Mouse (Mus musculus): Measurements from ENCODE around the gene Ugt8a. TPM values are rescaled to one million over a fixed set of nuclear protein-coding genes. Genes with fewer than 3 reads are reported as not detected.

Gene Ugt8a
- polyA plus RNA-seq, 1 experiment = 3.3 TPM

DNA sequence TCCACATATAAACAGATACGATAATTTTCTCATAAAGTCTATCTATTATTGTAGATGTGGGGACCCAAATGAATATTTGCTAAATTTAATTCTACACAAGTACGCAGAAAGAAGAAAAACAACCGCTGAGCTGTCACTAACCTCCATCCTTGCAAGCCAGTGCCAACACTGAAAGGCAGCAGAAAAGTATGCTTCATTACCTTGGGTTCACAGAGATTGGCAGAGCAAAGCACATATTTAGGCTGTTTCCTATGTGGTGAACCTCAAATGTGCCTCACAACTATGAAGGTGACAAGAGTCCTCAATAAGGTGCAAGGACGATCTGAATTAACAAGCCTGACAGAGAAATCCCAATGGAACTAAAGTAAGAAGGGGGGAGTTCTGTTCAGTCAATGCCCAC, 64.0 kb downstream of the Ugt8a start:
- H3K27ac ChIP-seq (ENCODE audit: insufficient read depth, low read depth, low read length) = peak overlapping the region; percentile 56; the same call in 1 of the 2 replicates
- H3K4me3 ChIP-seq (ENCODE audit: insufficient read depth, low read depth, low read length) = no peak overlapping the region
- H3K36me3 ChIP-seq (ENCODE audit: control insufficient read depth, insufficient read depth, low read length) = no peaks in the 10 kb centered on the region
- no peaks in the 10 kb centered on the region for H3K27me3 ChIP-seq (replicated peaks; ENCODE audit: control insufficient read depth, insufficient read depth, low read length)
- DNase-seq = peak; percentile 21
- TF ChIP-seq POLR2A (IDR thresholded peaks at IDR 0.05; ENCODE audit: low read depth, low read length) (no peak), CTCF (conservative IDR thresholded peaks at IDR 0.05; ENCODE audit: insufficient read depth, insufficient read length, low read depth, low read length) (no peak)
- 61% methylated on average over 4 of the region's 4 CpGs for WGBS
- peaks cover 7% of the 10 kb centered on the region; the same call in 1 of the 2 replicates for H3K4me1 ChIP-seq (ENCODE audit: control insufficient read depth, insufficient read depth, low read length)

DNA sequence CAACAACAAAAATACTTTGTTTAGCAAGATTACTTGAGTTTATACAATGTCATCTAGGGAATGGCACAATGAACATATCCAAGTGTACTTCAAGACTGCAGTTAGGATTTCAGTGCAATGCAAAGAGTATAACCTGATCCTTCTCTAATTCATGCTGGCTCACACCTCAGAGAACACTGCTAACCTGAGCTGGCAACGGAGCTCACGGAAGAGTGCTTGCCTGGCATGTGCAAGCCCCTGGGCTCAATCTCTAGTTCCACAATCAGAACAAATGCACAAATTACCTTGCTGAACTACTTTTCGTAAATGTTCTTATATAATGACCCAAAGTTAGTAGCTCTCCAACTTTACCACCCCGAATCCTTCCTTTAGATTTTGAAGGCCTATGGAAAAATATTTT, 68.5 kb downstream of the Ugt8a start:
- TF ChIP-seq CTCF (conservative IDR thresholded peaks at IDR 0.05; ENCODE audit: insufficient read depth, insufficient read length, low read depth, low read length) (no peak), POLR2A (IDR thresholded peaks at IDR 0.05; ENCODE audit: low read depth, low read length) (no peak)

DNA sequence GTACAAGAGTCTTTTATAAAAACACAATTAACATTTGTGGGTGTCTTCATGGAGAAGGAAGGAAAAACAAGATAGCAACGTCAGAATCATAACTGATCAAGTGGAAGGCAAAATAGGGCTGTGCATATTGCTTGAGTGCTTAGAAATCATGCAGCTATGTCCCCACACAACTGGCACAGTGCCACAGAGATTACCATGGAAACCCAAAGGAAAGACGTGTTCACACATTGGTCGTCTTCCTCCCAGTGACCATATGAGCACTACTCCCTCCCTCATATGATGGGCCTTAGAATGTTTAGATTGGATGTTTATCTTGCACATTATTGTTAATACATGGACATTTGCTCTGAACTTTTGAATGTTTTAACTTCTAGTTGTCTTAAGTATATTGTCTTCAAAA, 76.8 kb downstream of the Ugt8a start:
- no peaks in the 10 kb centered on the region for H3K27me3 ChIP-seq (replicated peaks; ENCODE audit: control insufficient read depth, insufficient read depth, low read length)
- TF ChIP-seq POLR2A (IDR thresholded peaks at IDR 0.05; ENCODE audit: low read depth, low read length) (no peak), CTCF (conservative IDR thresholded peaks at IDR 0.05; ENCODE audit: insufficient read depth, insufficient read length, low read depth, low read length) (no peak)
- no peak overlapping the region for H3K27ac ChIP-seq (ENCODE audit: insufficient read depth, low read depth, low read length)
- H3K4me3 ChIP-seq (ENCODE audit: insufficient read depth, low read depth, low read length) = no peak overlapping the region
- no peak for DNase-seq
- H3K36me3 ChIP-seq (ENCODE audit: control insufficient read depth, insufficient read depth, low read length) = no peaks in the 10 kb centered on the region
- H3K4me1 ChIP-seq (ENCODE audit: control insufficient read depth, insufficient read depth, low read length) = no peaks in the 10 kb centered on the region; the same call in 1 of the 2 replicates
- 51% methylated on average over 3 of the region's 3 CpGs for WGBS

More for the DNA sequence above, 68.5 kb downstream of the Ugt8a start:
- peaks cover 4% of the 10 kb centered on the region; the same call in 1 of the 2 replicates for H3K4me1 ChIP-seq (ENCODE audit: control insufficient read depth, insufficient read depth, low read length)
- H3K27ac ChIP-seq (ENCODE audit: insufficient read depth, low read depth, low read length) = no peak overlapping the region
- peak; percentile 67 for DNase-seq
- WGBS = 58% methylated on average over 4 of the region's 4 CpGs
- no peaks in the 10 kb centered on the region for H3K36me3 ChIP-seq (ENCODE audit: control insufficient read depth, insufficient read depth, low read length)
- H3K27me3 ChIP-seq (replicated peaks; ENCODE audit: control insufficient read depth, insufficient read depth, low read length) = no peaks in the 10 kb centered on the region
- no peak overlapping the region for H3K4me3 ChIP-seq (ENCODE audit: insufficient read depth, low read depth, low read length)

DNA sequence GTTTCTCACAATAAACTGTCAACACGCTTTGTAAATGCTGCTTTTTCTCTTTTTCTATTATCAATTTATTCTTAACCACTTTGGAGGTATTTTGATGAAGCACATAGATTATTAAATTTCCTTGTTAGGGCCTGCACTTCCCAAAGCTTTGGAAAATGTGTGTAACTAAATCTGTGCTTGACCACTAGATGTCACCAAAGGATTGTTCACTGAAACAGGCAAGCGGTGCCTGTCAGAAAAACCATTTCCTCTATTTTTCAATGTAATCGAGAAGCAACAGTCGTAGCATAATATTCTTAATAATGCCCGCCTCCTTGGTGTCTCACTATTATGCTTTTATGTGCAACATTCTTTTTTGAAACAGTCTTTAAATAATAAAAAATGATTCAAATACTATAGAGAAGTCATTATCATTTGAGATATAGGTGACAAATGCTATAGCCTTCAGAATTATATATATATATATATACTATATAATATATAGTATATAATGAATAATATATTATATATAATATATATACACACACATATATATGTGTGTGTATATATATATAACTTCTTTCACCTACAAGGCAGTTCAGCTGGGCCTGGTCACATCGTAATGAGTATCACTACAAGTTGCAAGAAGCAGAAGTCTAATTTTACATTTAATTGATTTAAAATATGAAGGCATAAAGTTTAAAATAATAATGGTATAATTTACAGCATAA, 89.1 kb downstream of the Ugt8a start:
- H3K4me3 ChIP-seq (ENCODE audit: insufficient read depth, low read depth, low read length) = no peak overlapping the region
- WGBS = 17% methylated on average over 6 of the region's 6 CpGs
- H3K4me1 ChIP-seq (ENCODE audit: control insufficient read depth, insufficient read depth, low read length) = no peaks in the 10 kb centered on the region
- H3K27me3 ChIP-seq (replicated peaks; ENCODE audit: control insufficient read depth, insufficient read depth, low read length) = no peaks in the 10 kb centered on the region
- no peak overlapping the region for H3K27ac ChIP-seq (ENCODE audit: insufficient read depth, low read depth, low read length)
- DNase-seq = peak; percentile 48
- TF ChIP-seq CTCF (conservative IDR thresholded peaks at IDR 0.05; ENCODE audit: insufficient read depth, insufficient read length, low read depth, low read length) (peak; percentile 27; the same call in 1 of the 2 replicates), POLR2A (IDR thresholded peaks at IDR 0.05; ENCODE audit: low read depth, low read length) (no peak)
- H3K36me3 ChIP-seq (ENCODE audit: control insufficient read depth, insufficient read depth, low read length) = no peaks in the 10 kb centered on the region

DNA sequence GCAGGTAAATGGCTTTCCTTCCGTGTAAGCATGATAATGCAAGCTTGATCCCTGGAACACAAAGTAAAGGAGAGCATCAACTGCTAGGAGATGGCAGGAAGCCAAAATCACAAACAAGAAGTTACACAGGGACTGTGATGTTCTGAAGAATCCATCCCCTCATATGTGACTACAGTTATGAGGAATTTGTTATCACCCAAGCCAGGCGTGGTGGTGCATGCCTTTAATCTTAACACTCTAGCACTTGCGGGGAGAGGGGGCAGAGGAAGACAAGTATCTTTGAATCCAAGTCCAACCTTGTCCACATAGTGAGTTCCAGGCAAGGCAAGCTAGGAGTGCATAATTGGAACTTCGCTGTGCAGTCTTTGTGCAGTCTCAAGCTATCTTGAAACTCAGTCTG, 110.4 kb downstream of the Ugt8a start:
- Histone ChIP-seq H3K27ac (ENCODE audit: insufficient read depth, low read depth, low read length) (no peak overlapping the region), H3K4me3 (ENCODE audit: insufficient read depth, low read depth, low read length) (no peak overlapping the region), H3K36me3 (ENCODE audit: control insufficient read depth, insufficient read depth, low read length) (no peaks in the 10 kb centered on the region), H3K4me1 (ENCODE audit: control insufficient read depth, insufficient read depth, low read length) (no peaks in the 10 kb centered on the region), H3K27me3 (replicated peaks; ENCODE audit: control insufficient read depth, insufficient read depth, low read length) (no peaks in the 10 kb centered on the region)
- DNase-seq = no peak
- TF ChIP-seq POLR2A (IDR thresholded peaks at IDR 0.05; ENCODE audit: low read depth, low read length) (no peak), CTCF (conservative IDR thresholded peaks at IDR 0.05; ENCODE audit: insufficient read depth, insufficient read length, low read depth, low read length) (no peak)
- WGBS = 82% methylated on average over 4 of the region's 4 CpGs

DNA sequence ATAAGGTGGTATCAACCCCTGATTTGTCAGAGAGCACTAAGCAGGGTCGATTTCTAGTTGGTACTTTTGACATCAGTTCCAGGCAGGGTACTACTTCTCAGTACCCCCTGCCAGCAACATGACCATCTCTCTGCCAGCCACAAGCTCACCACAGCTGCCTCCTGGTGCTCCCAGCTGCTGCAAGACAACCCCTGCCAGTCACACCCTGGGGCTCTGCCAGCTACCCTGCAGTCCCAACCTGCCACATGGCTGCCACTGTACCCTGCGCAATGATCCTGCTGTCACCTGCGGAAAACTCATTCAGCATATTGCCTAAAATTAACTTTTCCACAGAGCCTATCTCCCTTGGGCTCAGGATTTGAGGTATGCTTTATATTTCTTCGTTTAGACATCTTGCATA, 111.2 kb downstream of the Ugt8a start:
- TF ChIP-seq CTCF (conservative IDR thresholded peaks at IDR 0.05; ENCODE audit: insufficient read depth, insufficient read length, low read depth, low read length) (no peak), POLR2A (IDR thresholded peaks at IDR 0.05; ENCODE audit: low read depth, low read length) (no peak)
- H3K27ac ChIP-seq (ENCODE audit: insufficient read depth, low read depth, low read length) = no peak overlapping the region
- no peaks in the 10 kb centered on the region for H3K4me1 ChIP-seq (ENCODE audit: control insufficient read depth, insufficient read depth, low read length)
- no peaks in the 10 kb centered on the region for H3K36me3 ChIP-seq (ENCODE audit: control insufficient read depth, insufficient read depth, low read length)
- whole genome bisulfite sequencing = 72% methylated on average over 4 of the region's 4 CpGs
- no peak for DNase-seq
- H3K4me3 ChIP-seq (ENCODE audit: insufficient read depth, low read depth, low read length) = no peak overlapping the region
- H3K27me3 ChIP-seq (replicated peaks; ENCODE audit: control insufficient read depth, insufficient read depth, low read length) = no peaks in the 10 kb centered on the region

DNA sequence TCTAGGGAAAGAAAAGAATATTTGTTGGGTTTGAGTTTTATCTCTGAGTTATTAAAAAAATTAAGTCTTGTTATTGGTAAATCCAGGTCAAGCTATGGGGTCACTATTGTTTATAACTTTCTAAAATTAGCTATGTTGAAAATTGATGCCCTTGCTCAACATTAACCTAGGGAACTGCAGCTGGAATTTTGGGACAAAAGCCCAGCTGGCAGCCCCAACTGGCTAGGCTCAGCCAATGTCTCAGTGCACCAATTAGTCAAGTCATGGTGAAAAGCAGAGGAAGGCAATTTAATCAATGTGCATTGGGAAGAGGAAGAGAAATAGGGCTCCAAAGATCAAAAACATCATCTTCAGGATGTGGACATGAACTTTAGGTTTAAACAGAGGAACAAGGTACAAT, 118.7 kb downstream of the Ugt8a start:
- Histone ChIP-seq H3K27me3 (replicated peaks; ENCODE audit: control insufficient read depth, insufficient read depth, low read length) (no peaks in the 10 kb centered on the region), H3K36me3 (ENCODE audit: control insufficient read depth, insufficient read depth, low read length) (no peaks in the 10 kb centered on the region), H3K4me1 (ENCODE audit: control insufficient read depth, insufficient read depth, low read length) (no peaks in the 10 kb centered on the region), H3K4me3 (ENCODE audit: insufficient read depth, low read depth, low read length) (no peak overlapping the region), H3K27ac (ENCODE audit: insufficient read depth, low read depth, low read length) (no peak overlapping the region)
- TF ChIP-seq CTCF (conservative IDR thresholded peaks at IDR 0.05; ENCODE audit: insufficient read depth, insufficient read length, low read depth, low read length) (no peak), POLR2A (IDR thresholded peaks at IDR 0.05; ENCODE audit: low read depth, low read length) (no peak)
- no peak for DNase-seq
